Mouse (Mus musculus): ENCODE data around the gene Hist1h3a. TPM values are rescaled to one million over a fixed set of nuclear protein-coding genes. Genes with fewer than 3 reads are reported as not detected.
"Not testable (repeated sequence)": the region's sequence is repeated elsewhere in the genome, so short reads cannot be mapped to it uniquely, and the experiment has no call there.

The Hist1h3a gene
- total RNA-seq, 2 experiments from 2014 or later, result 42.3 to 45.0 TPM

DNA sequence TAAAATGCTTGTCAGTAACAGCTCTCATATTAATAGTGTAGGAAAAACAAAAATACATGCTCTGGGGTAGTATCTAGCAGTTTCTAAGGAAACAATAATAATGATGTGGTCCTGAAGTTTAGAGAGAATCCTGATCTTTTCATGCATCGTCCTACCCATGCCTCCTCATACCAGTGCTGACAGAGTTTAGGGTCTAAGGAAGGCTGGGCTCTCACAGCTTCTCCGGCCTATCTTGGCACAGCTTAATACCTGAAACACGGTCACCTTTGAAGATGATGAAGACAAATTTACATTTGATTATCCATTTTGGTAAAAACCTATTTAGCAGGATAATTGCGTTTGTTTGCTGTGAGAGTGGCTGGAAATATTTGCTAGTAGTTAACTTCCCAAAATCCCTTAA, 18.2 kb downstream of the Hist1h3a start:
- no peak for DNase-seq (ENCODE audit: low spot score in 2 of 2)

DNA sequence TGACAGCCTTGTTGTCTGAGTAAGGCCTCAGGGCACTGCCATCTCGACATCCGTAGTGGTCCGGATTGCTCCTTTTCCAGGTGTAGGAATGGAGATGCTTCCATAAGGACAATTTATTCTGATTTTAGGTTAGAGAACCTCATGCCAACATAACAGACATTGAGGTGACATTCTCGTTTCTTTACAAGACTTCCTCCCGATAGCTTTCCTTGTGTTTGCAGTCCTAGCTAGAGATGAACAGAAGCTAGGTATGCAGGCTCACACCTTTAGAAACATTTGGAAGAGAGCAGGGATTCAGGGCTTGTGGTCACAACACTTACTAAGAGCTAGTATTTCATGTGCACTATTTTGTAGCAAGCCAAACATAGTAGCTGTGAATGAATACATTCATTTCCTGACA, 19.0 kb downstream of the Hist1h3a start:
- no peak for DNase-seq (ENCODE audit: low spot score in 2 of 2)

DNA sequence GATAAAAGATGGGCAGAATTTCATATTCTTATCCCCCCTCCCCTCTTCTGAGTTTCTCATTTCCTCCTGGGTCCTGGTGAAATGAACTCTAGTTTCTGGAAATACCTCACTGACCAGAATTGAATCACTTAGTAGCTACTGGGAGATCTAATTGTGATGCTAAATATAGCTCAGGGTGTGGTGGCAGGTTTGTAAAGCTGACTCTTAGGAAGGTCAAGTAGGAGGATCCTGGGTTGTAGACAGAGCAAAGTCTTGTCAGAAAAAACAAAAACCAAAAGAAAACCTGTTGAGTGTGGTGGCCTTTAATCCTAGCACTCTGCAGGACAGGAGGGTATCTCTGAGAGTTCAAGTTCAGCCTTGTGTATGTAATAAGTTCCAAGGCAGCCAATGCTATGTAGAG, 20.2 kb downstream of the Hist1h3a start:
- DNase-seq (ENCODE audit: low spot score in 2 of 2), result no peak

DNA sequence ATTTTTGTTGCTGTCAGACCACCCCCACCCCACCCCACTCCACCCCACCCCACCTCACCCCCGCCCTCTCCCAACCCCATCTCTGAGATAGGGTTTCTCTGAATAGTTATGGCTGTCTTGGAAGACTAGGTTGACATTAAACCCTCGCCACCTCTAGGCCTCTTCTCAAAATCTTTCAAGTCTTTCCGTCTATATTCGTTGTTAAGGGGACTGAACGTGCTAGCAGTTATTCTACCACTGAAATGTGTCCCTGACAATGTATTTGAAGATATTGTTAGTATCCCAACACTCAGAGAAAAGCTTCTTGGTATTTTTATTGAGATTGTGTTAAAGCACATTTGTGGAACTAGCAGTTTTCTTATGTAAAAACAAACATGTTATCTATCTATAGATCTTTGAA, 21.3 kb downstream of the Hist1h3a start:
- DNase-seq (ENCODE audit: low spot score in 2 of 2), result no peak

DNA sequence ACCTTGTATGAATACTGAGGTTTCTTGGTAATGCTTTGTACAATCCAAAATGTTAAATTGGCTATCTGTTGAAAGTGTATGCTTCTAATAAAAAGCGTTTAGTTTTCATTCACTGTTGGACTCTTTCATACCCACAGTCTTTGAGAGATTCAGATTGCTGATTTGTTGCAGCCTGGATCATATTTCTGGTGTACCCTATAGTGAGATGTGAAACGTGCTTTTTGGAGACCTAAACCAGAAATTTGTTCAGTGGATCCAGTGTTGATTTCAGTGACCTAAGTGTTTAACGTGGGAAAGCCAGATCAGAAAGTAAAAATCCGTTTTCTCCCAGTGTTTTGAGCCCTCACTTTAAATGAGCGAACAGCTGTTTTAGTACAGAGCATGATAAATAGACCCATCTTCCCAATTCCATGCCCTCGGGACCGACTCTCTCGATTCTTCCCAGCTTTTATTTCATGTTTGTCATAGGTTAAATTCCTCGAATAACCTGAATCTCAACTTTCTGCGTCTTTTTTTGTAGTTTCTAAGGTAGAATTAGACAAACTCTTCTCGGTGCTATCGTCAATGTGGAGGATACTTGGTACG, 21.8 kb downstream of the Hist1h3a start:
- no peak for DNase-seq (ENCODE audit: low spot score in 2 of 2)

DNA sequence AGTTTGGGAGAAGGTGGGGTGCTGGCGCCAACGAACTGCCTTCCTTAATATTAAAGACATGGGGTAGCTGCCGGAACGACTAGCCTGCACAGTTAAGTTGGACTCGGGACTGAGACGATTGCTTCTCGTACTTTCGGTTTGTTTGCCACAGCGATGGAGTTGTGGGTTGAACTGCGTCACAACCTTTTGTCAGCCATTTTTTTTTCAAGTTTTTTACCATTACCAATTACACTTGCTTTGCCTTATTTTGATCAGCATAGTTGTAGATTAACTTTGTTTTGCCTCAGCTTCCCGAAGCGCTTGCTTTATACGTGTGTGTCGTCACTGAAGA, 22.3 kb downstream of the Hist1h3a start:
- no peak for DNase-seq (ENCODE audit: low spot score in 2 of 2)

DNA sequence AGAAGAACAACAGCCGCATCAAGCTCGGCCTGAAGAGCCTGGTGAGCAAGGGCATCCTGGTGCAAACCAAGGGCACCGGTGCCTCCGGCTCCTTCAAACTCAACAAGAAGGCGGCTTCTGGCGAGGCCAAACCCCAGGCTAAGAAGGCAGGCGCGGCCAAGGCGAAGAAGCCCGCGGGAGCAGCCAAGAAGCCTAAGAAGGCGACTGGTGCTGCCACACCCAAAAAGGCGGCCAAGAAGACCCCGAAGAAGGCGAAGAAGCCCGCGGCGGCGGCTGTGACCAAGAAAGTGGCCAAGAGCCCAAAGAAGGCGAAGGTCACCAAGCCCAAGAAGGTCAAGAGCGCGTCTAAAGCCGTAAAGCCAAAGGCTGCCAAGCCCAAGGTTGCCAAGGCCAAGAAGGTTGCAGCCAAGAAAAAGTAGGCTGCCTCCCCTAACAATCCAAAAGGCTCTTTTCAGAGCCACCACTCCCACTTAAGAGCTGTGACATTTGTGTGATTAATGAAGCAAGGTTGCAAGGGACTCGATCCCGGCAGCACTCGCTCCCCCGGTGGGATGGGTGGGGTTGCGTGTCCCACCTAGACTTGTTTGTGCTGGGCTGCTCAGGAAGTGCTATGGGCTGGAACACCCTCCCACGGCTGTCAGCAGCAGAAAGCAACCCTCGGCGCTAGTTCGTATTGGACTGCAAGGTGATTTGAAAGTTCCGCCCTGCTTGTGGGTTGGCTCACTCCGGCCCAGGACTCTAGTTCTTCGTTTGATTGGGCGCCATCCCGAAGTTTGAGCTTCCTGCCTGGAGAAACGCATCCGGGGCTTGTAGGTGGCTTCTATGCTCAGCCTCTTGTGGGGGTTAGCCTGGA, 22.9 kb downstream of the Hist1h3a start:
- peak; percentile 87 to 94 for DNase-seq (ENCODE audit: low spot score in 2 of 2)

DNA sequence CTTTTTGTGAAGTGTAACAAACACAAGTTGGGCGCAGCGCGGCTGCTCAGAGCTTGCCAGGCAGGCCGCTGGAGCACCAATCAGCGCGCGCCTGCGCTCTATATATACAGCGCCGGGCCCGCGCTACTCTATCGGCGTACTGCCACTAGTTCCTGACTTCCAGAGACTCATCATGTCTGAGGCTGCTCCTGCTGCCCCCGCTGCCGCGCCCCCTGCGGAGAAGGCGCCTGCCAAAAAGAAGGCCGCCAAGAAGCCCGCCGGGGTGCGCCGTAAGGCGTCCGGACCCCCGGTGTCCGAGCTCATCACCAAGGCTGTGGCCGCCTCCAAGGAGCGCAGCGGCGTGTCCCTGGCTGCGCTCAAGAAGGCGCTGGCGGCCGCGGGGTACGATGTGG, 23.5 kb downstream of the Hist1h3a start, which contains the start of gene Hist1h1c:
Gene Hist1h1c, plus strand, starts transcription at position 132 of the 392 bp plus-strand sequence.
- DNase-seq (ENCODE audit: low spot score in 2 of 2), result peak; percentile 80 to 90

DNA sequence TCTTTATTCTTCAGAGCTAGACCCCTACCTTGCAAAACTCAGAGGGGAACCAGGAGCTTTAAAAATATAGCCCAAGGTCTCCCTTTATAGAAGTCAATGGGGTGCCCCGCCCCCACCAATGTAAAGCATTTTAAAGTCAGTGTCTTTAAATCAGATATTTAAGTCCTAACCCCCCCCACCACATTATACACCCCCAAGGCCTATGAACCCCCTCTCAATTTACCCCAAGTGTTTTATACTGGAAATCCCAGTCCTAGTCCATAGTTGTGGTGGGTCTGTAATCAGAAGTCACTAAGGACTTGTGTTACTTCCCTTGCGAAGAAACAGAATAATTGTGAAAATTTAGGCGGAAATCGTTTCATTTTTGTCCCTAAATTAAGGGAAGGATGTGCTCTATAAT, 24.1 kb downstream of the Hist1h3a start:
- no peak for DNase-seq (ENCODE audit: low spot score in 2 of 2)

DNA sequence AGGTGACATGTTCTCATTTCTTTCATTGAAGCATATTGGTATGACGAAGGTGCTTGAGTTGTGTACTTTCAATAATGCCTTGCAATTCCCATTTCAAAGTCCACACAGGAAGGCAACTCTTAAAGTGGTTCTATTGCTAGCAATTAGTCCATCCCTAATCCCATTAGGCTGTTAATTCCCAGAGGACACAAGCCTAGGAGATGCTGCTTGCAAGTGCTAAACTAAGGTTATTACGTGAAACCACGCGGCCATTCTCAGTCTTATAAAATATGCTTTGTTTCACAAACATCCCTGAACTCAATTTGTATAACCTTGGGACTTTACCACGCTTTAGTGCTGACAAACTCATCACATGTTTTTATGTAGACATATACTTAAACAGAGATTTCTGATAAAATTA, 25.1 kb downstream of the Hist1h3a start:
- no peak for DNase-seq (ENCODE audit: low spot score in 2 of 2)

DNA sequence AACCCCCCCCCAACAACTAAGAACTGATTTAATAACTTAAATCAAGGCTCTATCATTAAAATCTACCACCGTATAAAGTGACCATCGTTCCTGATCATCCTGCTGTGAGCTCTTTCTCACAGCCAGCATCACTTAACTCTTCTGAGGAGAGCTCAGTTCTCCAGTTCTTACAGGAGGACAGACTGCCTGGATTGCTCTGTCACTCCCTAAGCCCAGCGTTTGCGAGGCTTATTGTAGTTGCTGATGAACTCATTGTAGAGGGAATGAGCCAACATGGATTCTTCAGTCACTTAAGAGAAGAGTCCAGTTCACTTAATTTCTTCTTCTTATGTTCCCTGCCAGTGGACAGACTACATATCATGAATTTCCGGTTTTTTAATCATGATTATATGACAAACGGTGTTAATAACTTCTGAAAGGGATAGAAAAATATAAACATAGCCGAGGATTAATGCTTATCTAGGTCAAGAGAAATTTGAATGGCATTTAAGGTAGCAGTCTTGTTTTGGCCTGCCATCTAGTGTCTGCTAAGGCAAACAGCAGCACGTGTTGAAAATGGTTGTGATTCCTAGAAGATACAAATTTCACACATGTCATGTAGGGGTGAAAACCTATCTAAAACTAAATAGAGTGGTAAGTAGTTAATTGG, 29.9 kb downstream of the Hist1h3a start:
- DNase-seq (ENCODE audit: low spot score in 2 of 2), result no peak

DNA sequence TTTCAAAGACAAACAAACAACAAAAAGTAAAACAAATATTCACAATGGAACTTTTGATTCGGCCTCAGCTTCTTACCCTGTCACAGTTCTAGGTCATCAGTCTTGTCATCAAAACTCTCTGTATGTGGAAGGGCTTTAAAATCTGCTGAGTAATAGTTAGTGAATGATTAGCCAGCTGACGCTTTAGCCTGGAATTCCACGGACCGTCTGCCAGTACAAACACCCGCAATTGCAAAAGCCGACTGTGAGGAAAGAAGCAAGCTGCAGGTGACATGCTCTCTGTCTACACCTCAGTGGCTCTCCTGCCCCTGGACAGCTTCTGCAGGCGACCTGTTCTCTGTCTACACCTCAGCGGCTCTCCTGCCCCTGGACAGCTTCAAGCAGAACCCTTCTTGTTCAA, 31.7 kb downstream of the Hist1h3a start:
- DNase-seq (ENCODE audit: low spot score in 2 of 2), result no peak

DNA sequence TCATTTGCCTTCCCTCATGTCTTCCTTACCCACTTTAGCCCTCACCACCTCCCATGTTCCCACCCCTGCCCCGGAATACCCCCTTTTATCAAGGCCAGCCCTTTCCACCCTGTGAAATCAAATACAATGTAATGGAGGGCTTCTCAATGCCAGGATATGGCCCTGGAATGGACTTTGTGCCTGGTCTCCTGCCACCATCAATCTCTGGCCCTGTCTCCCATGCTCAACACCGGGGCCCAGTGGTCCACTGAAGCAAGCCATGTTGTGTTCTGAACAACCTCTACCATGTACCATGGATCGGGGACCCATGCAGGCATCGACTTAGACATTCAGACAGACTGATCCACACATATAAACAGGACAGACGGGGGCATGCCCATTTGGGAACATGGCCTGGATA, 32.5 kb downstream of the Hist1h3a start:
- no peak for DNase-seq (ENCODE audit: low spot score in 2 of 2)

DNA sequence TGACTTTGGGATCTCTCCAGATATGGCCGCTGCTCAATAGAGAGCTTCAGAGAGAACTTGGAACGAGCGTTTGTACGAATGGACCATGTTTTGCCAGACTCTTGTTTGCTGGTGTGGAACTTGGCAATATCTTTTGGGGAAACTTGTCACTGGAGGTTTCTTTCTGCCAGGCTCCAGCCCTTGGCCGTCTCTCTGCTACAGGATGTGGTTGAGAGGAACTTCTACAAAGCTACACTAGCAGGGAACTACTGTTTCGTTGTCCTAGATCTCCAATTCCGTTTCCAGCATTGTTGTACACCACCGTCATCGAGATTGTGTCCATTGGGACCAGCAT, 33.0 kb downstream of the Hist1h3a start:
- no peak for DNase-seq (ENCODE audit: low spot score in 2 of 2)

DNA sequence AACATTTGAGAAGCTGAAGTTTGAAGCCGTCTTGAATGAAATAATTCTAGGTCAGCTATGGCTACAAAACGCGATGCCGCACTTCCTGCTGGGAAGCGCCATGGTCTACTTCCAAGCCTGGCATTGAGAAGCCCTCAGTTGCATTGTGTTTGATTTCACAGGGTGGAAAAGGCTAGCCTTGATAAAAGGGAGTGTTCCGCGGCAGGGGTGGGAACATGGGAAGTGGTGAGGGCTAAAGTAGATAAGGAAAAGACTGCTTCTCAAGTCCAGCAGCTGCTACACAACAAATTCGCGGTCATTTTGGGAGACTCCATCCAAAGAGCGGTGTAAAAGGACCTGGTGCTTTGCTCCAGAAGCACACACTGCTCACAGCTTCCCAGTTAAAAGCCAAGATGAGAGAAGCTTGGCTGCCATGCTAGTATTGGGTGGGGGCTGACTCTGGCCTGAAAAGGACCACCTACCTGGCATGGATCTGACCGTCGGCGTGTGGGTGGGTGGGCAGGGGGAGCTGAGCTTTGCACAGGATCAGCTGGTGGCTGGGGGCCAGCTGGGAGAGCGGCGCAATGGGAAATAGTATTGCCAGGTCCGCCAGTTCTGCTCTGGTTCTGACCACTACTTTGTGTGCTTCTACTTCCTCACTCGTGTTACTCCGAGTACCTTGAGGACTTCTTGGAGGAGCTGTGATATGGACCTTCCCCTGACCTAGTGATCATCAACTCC, 33.6 kb downstream of the Hist1h3a start:
- no peak for DNase-seq (ENCODE audit: low spot score in 2 of 2)

DNA sequence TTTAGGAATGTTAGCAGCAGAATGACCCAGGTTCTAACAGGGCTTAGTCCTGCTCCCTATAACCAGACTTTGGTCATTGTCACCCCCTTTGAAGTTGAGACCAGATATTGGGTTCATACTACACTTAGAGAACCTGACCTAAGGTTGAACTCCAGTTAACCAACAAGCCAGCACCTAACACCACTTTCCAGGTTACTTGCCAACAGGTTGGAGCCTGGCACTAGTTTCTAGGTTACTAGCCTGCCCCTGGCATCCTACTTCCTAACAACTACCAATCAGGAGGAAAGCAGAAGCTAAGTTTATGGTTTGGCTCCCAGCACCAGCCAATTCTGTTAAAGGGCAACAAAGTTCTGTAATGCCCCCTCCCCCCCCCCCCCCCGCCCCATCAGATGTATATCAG, 37.0 kb downstream of the Hist1h3a start:
- no peak for DNase-seq (ENCODE audit: low spot score in 2 of 2)

DNA sequence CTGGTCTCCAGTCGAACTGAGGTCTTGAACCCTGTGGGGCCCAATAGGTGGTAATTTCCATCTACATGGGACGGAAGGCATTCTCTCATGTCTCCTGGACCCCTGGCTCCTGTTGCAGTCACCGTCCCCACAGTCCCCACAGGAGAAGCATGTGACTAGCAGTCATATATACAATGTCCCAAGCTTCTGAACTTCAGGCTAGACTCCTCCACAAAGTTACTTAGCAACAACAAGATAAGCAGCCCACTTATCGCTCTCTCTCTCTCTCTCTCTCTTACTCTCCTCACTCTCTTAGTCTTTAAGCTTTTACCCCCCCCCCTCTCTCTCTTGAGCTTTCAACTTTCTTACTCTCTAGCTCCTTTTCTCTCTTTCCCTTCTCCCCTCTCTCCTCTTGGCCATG, 37.9 kb downstream of the Hist1h3a start:
- DNase-seq (ENCODE audit: low spot score in 2 of 2), result no peak

DNA sequence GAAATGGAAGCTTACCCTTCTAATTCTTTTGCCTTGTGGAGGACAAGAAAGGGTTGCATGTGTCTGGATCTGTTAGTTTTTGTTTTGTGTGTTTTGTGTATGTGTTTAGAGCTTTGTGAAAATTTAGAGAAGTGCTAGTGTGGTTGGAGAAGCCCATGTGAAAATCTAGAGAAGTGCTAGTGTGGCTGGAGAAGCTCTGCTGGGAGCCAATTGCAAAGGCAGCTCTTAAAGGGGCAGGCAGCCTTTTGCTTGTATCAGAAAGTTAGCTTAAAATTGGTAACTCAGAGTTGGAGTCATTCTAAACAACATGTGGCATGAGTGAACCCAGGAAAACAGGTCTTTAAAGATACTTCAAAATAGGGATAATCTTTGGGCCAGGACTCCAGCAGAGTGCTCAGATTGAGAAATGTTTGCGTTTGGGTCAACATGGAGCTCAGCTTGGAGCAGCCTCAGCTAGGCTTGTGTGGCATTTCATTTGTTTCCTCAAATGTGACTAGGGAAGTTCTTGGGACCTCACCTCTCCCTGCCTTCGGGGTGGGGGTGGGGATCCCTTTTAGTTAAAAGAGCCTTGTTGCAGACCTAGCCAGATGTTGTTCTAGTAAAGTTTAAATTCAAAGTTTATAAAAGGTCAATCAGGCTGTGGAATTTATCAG, 44.5 kb downstream of the Hist1h3a start:
- DNase-seq (ENCODE audit: low spot score in 2 of 2), result not testable (repeated sequence)

DNA sequence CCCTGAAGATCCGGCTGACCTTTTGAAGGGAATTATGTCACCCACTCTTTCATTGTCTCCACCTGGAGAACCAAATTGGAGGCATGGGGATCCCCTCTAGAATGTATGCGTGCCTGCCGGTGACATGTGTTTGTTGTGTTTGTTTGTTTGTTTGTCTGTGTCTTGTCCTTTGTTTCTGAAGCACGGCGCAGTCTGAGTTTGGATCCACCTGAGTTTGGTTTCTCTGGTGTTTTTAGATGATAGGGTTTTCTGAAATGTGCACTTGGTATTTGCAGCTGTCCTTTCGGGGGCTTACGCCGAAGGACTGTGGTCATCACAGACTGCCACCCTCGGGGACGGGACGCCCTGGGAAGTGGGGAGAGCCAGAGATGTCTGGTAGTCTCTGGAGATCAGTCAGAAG, 45.0 kb downstream of the Hist1h3a start:
- DNase-seq (ENCODE audit: low spot score in 2 of 2), result no peak

DNA sequence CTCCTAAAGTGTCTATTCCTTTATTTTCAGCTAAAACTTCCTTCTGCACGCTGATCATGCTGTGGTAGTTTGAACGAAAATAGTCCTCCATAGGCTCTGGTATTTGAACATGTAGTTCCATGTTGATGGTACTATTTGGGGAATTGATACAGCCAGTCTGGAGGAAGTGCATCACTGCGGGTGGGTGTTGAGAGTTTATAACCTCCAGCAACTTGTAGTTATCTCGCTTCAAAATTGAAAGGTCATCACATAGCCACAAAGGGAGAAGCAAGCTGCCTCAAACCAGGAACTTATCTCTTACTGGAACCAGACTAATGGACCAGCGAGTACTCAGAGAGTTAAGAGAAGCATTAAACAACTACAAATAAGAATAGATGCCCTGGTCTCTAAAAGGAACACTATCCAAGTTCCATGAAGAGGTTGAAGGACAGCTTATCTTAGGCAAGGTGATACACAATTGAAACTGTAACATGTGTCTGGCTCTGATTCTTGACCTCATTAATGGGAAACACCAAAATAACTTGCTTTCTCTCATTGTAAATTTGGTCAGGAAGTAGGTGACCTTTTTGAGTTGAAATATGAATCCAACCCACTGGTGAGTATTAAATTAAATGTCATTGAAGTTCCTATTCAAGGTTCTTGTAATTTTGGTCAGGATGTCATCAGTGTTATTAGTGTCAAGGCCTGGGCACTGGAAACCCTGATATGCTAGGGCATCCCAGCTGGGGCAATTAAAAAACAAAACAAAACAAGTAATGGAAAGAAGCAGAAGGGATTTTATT, 45.7 kb downstream of the Hist1h3a start:
- DNase-seq (ENCODE audit: low spot score in 2 of 2), result no peak
